ENCODE assay signal across 8 mouse cellular contexts in the genomic region with DNA sequence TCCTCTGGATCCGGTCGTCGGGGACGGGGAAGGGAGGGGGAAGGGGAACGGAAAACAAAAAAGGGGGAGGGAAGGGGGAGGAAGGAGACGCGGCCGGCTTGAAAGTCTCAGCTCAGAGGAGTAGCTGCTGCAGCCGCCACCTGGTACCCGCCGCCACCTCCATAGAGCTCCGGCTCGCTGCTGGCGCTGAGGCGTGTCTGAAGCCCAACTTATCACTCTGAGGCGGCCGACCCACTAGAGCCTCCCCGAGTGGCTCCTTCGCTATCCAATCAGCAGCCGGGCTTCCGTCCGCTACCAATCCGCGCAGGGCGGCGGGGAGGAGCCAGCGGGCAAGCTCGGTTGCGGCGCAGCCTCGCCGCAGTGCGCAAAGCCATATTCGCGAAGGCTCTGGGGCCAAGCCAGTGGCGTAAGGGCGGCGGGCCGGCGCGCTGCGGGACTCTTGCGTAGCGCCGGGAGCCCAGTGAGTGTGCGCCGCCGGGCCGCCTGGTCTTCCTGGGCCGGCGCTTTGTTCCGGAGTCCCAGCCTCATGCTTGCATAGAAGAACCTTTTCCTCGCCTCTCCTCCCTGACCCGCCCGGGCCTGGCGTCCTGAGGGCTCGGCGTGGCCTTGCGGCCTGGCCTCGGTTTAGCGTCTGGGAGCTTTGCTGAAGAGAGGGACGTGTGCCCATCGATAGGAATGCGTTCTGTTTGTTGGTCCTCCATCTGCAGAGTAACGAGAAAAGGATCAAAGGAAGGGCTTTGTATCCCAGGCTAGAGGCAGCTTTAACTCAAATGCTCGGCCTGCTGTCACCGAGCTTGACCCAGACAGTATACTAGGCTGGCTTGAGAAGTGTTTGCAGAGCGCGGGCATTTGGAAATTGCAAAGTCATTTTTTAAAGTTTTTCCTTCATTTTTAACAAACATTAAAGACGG. TPM values are rescaled to one million over a fixed set of nuclear protein-coding genes. Genes with fewer than 3 reads are reported as not detected.
A peak's percentile ranks its signal among the peaks of the same experiment; 100 is the strongest.
DNase-seq lines count a peak whose midpoint lies in the region; ATAC-seq and TF ChIP-seq lines count a peak whose summit lies in the region.

A gene (minus strand): TSS at position 209 of the 911 bp plus-strand sequence.

- H3K4me3 ChIP-seq in G1E (ENCODE audit: low read depth, low read length), result peak within 1 kb of the TSS; percentile 99
- peak within 1 kb of the TSS; percentile 88 for H3K4me3 ChIP-seq in forebrain, embryonic 16.5 days (replicated peaks; ENCODE audit: low read length)
- H3K4me3 ChIP-seq in layer of hippocampus, adult 2 months, result peak within 1 kb of the TSS; percentile 85
- H3K4me3 ChIP-seq in lung, embryonic 14.5 days (ENCODE audit: low read depth, low read length), result peak within 1 kb of the TSS; percentile 91
- H3K4me3 ChIP-seq in olfactory bulb, adult 2 months (ENCODE audit: insufficient read depth, low read depth, low read length), result peak within 1 kb of the TSS; percentile 86
- peak within 1 kb of the TSS; percentile 96 for H3K4me3 ChIP-seq in thymus, adult 2 months (ENCODE audit: control insufficient read depth, insufficient read depth, low read length)

- H3K27ac ChIP-seq in forebrain, embryonic 16.5 days (ENCODE audit: low read length), result peak within 1 kb of the TSS; percentile 100
- peak within 1 kb of the TSS; percentile 99 for H3K27ac ChIP-seq in layer of hippocampus, adult 2 months
- peak within 1 kb of the TSS; percentile 100 for H3K27ac ChIP-seq in lung, embryonic 14.5 days (ENCODE audit: low read depth)
- peak within 1 kb of the TSS; percentile 98 for H3K27ac ChIP-seq in olfactory bulb, adult 2 months (ENCODE audit: insufficient read depth, low read depth, low read length)
- H3K27ac ChIP-seq in thymus, adult 2 months (ENCODE audit: control insufficient read depth, insufficient read depth, low read length), result peak within 1 kb of the TSS; percentile 96

- peak; percentile 93 for TF ChIP-seq POLR2A in olfactory bulb, adult 2 months (IDR thresholded peaks at IDR 0.05; ENCODE audit: insufficient read depth, low read depth, low read length)
- peak; percentile 100 for TF ChIP-seq POLR2A in thymus, adult 2 months (IDR thresholded peaks at IDR 0.05; ENCODE audit: control insufficient read depth, extremely low read depth, insufficient read depth, low read length, poor library complexity)

- no peaks in the 10 kb centered on the region for H3K27me3 ChIP-seq in G1E (ENCODE audit: insufficient read depth, low read length)
- H3K27me3 ChIP-seq in forebrain, embryonic 16.5 days (replicated peaks; ENCODE audit: control insufficient read depth, insufficient read depth, low read length), result no peaks in the 10 kb centered on the region
- no peaks in the 10 kb centered on the region for H3K27me3 ChIP-seq in lung, embryonic 14.5 days (ENCODE audit: insufficient read depth, low read length)
- no peaks in the 10 kb centered on the region for H3K27me3 ChIP-seq in thymus, adult 2 months (ENCODE audit: control insufficient read depth, insufficient read depth, low read length)

- peak within 1 kb of the TSS; percentile 100 for H3K9ac ChIP-seq in forebrain, embryonic 16.5 days (replicated peaks; ENCODE audit: low read depth, low read length)
- peak within 1 kb of the TSS; percentile 100 for H3K9ac ChIP-seq in lung, embryonic 14.5 days

- peaks cover 21% of the 10 kb centered on the region for H3K4me1 ChIP-seq in G1E (ENCODE audit: insufficient read depth, low read depth, low read length)
- peaks cover 20% of the 10 kb centered on the region for H3K4me1 ChIP-seq in forebrain, embryonic 16.5 days (replicated peaks; ENCODE audit: control insufficient read depth, insufficient read depth, low read length)
- H3K4me1 ChIP-seq in lung, embryonic 14.5 days (ENCODE audit: insufficient read depth), result peaks cover 7% of the 10 kb centered on the region; the same call in 1 of the 2 replicates
- 0 out of 2 replicates have a peak, but pooled peaks cover 3% of the 10 kb centered on the region for H3K4me1 ChIP-seq in olfactory bulb, adult 2 months (ENCODE audit: control insufficient read depth, insufficient read depth, low read length)
- peaks cover 3% of the 10 kb centered on the region for H3K4me1 ChIP-seq in thymus, adult 2 months (replicated peaks; ENCODE audit: control insufficient read depth, insufficient read depth, low read length)

- intact Hi-C loops in heart, postnatal 36 days (cut with DNase I), result loop anchor here (1.0 to 2.0 kb wide), 2 partner anchors 39 to 74 kb away; no protein-coding TSS in a partner anchor

- ATAC-seq in G1E (ENCODE audit: extremely low read depth, insufficient number of reproducible peaks, low FRiP score, poor library complexity, severe bottlenecking), result peak; percentile 95
- ATAC-seq in forebrain, embryonic 16.5 days, result peak; percentile 99
- ATAC-seq in lung, embryonic 14.5 days (ENCODE audit: insufficient read depth), result peak; percentile 99

- H3K9me3 ChIP-seq in G1E (replicated peaks), result no peaks in the 10 kb centered on the region
- H3K9me3 ChIP-seq in forebrain, embryonic 16.5 days (ENCODE audit: control insufficient read depth, low read length), result no peaks in the 10 kb centered on the region
- H3K9me3 ChIP-seq in lung, embryonic 14.5 days (ENCODE audit: low read depth, low read length), result no peaks in the 10 kb centered on the region

- peak; percentile 96 for DNase-seq in G1E (ENCODE audit: low spot score)
- DNase-seq in cerebellum, adult 18-20 months, result peak; percentile 99
- peak; percentile 97 to 99 for DNase-seq in heart, postnatal 36 days
- DNase-seq in layer of hippocampus, adult 2 months (ENCODE audit: low spot score in 2 of 2), result peak; percentile 98 to 99
- peak; percentile 99 for DNase-seq in lung, embryonic 14.5 days
- peak; percentile 98 for DNase-seq in thymus, adult 2 months

- no peak for TF ChIP-seq CTCF in G1E (IDR thresholded peaks at IDR 0.05; ENCODE audit: low read depth, low read length)
- no peak for TF ChIP-seq CTCF in layer of hippocampus, adult 2 months (conservative IDR thresholded peaks at IDR 0.05)
- TF ChIP-seq CTCF in lung, embryonic 14.5 days (IDR thresholded peaks at IDR 0.05; ENCODE audit: low read depth), result no peak
- TF ChIP-seq CTCF in olfactory bulb, adult 2 months (IDR thresholded peaks at IDR 0.05; ENCODE audit: insufficient read depth, low read depth, low read length), result no peak
- peak; percentile 57 for TF ChIP-seq CTCF in thymus, adult 2 months (IDR thresholded peaks at IDR 0.05; ENCODE audit: borderline replicate concordance, control insufficient read depth, extremely low read depth, insufficient read depth, low read length, poor library complexity)

- peak within 1 kb of the TSS; percentile 68 for H3K4me2 ChIP-seq in forebrain, embryonic 16.5 days (ENCODE audit: low read length)
- H3K4me2 ChIP-seq in lung, embryonic 14.5 days, result peak within 1 kb of the TSS; percentile 88

- WGBS in forebrain, embryonic 16.5 days, result under 1% methylated on average over 70 of the region's 70 CpGs
- under 1% methylated on average over 70 of the region's 70 CpGs for WGBS in lung, embryonic 14.5 days
- under 1% methylated on average over 70 of the region's 70 CpGs for WGBS in olfactory bulb, adult 2 months
- WGBS in thymus, adult 2 months, result under 1% methylated on average over 70 of the region's 70 CpGs

- peaks cover 36% of the 10 kb centered on the region for H3K36me3 ChIP-seq in G1E (replicated peaks)
- H3K36me3 ChIP-seq in forebrain, embryonic 16.5 days (ENCODE audit: control insufficient read depth, insufficient read depth), result peaks cover 24% of the 10 kb centered on the region
- peaks cover 39% of the 10 kb centered on the region for H3K36me3 ChIP-seq in lung, embryonic 14.5 days (ENCODE audit: insufficient read depth)
- peaks cover 34% of the 10 kb centered on the region for H3K36me3 ChIP-seq in thymus, adult 2 months (ENCODE audit: control insufficient read depth, insufficient read depth, low read length)

RNA-seq across cellular contexts. Expression of the gene that starts here (rescaled TPM):
- total RNA-seq in G1E (2014; fragmentation: Nextera tagmentation), result 1,657 and 2,352 TPM in 2 replicates
- total RNA-seq in G1E (2017), result 708 and 731 TPM in 2 replicates
- polyA plus RNA-seq in G1E (2012), result 1,489 and 1,690 TPM in 2 replicates
- 1,250 and 1,378 TPM in 2 replicates for polyA plus RNA-seq in forebrain, embryonic 16.5 days (2015; fragmentation: Nextera tagmentation; extraction: Ambion mirVana)
- total RNA-seq in heart, postnatal 36 days (2021), result 1,000 to 10,000 TPM; 1,008 to 1,028 TPM
- total RNA-seq in layer of hippocampus, adult 2 months (2021), result 100 to 1,000 TPM; 596 to 633 TPM
- polyA plus RNA-seq in lung, embryonic 14.5 days (2014; fragmentation: Nextera tagmentation; extraction: Ambion mirVana), result 1,010 and 1,058 TPM in 2 replicates
- 716 and 831 TPM in 2 replicates for polyA plus RNA-seq in olfactory bulb, adult 2 months (2012; ENCODE audit: insufficient read depth, insufficient read length, low replicate concordance, missing spikeins)
- 128 and 152 TPM in 2 replicates for polyA plus RNA-seq in thymus, adult 2 months (2012; rRNA removed)

Comparison
In these comparisons a context has a peak if more than half of its experiments do, and no peak if none do; other contexts are left out.
1. Peak in every context shown above with its lines: DNase-seq, ATAC-seq, H3K4me3 ChIP-seq and H3K27ac ChIP-seq.